Mouse (Mus musculus) liver, postnatal 0 days (tissue): ENCODE measurements around the gene Plekhg3. TPM values are rescaled to one million over a fixed set of nuclear protein-coding genes. Genes with fewer than 3 reads are reported as not detected.

Source experiments
- ATAC-seq: fragments of 200-750 bp; cut with Nextera tagmentation; 2 replicates; pipeline ENCODE4 v1.8.0; 2017; ENCODE audit warnings: mild to moderate bottlenecking, moderate library complexity
- DNase-seq: peaks from one replicate; pipeline ENCODE4 v3.0.0-alpha.2; 2016
- H3K27ac ChIP-seq: fragments of 300-500 bp; sonication (generic); 2 replicates; pipeline ENCODE4 v1.5.1; 2014; ENCODE audit warnings: antibody characterized with exemption, moderate library complexity, mild to moderate bottlenecking, low read depth
- H3K27me3 ChIP-seq: fragments of 300-500 bp; sonication (generic); 2 replicates; pipeline ENCODE4 v1.6.1; 2014; ENCODE audit warnings: low read length, control low read depth, mixed read lengths; ENCODE audit not compliant: insufficient read depth
- H3K36me3 ChIP-seq: fragments of 300-500 bp; sonication (generic); replicated peaks from 2 replicates; pipeline ENCODE4 v1.6.1; 2014; ENCODE audit warnings: mild to moderate bottlenecking, control low read depth, low read length, moderate library complexity, mixed read lengths; ENCODE audit not compliant: insufficient read depth
- H3K4me1 ChIP-seq: fragments of 300-500 bp; sonication (generic); 2 replicates; pipeline ENCODE4 v1.6.1; 2014; ENCODE audit warnings: antibody characterized with exemption, mild to moderate bottlenecking, control low read depth; ENCODE audit not compliant: insufficient read depth
- H3K4me2 ChIP-seq: fragments of 300-500 bp; sonication (generic); 2 replicates; pipeline ENCODE4 v1.6.1; 2014; ENCODE audit warnings: low read depth, mild to moderate bottlenecking, low read length, moderate library complexity, mixed read lengths
- H3K4me3 ChIP-seq: fragments of 300-500 bp; sonication (generic); 2 replicates; pipeline ENCODE4 v1.5.1; 2014; ENCODE audit warnings: low read depth, low read length
- H3K9ac ChIP-seq: fragments of 300-500 bp; sonication (generic); replicated peaks from 2 replicates; pipeline ENCODE4 v1.6.1; 2014; ENCODE audit warnings: mild to moderate bottlenecking, moderate library complexity
- H3K9me3 ChIP-seq: fragments of 300-500 bp; sonication (generic); 2 replicates; pipeline ENCODE4 v1.6.1; 2016; ENCODE audit warnings: mild to moderate bottlenecking, control low read depth, low read length, mixed read lengths
- CTCF ChIP-seq: sonication (generic); IDR thresholded peaks from 2 replicates; pipeline ENCODE4 v1.5.1; 2016; ENCODE audit warnings: antibody characterized with exemption, low read depth
- EP300 ChIP-seq: IDR thresholded peaks from 2 replicates; pipeline ENCODE4 v1.6.1; 2016; ENCODE audit warnings: antibody characterized with exemption, low read depth, mild to moderate bottlenecking
- WGBS: fragments of 180-500 bp; shearing (Covaris S2); extraction: QIAGEN DNeasy Blood & Tissue Kit; methylation state at CpG from one replicate; pipeline ENCODE4 v1.1.7; 2014; ENCODE audit not compliant: insufficient replicate concordance; 5-methylcytosine and 5-hydroxymethylcytosine counted together
- polyA plus RNA-seq: library from polyadenylated mRNA; unstranded; fragments of >200 nt; fragmentation: Nextera tagmentation; extraction: Ambion mirVana; gene quantifications from 2 replicates; pipeline ENCODE4 v1.2.1, GENCODE M21; 2015

Plekhg3 gene
- polyA plus RNA-seq, 1 experiment from 2014 or later, result 3.7 TPM

GRCm38 (mm10) chr12:76531986-76532925, 1.6 kb downstream of the Plekhg3 start:
- H3K9me3 ChIP-seq, result no peaks in the 10 kb centered on the region
- TF ChIP-seq EP300 (no peak), CTCF (no peak)
- 6% methylated on average over 19 of the region's 19 CpGs for whole genome bisulfite sequencing
- H3K27ac ChIP-seq, result peak overlapping the region; percentile 97
- peak overlapping the region; percentile 89 for H3K4me2 ChIP-seq
- ATAC-seq (no peak), DNase-seq (no peak)
- no peaks in the 10 kb centered on the region for H3K36me3 ChIP-seq
- peaks cover 23% of the 10 kb centered on the region for H3K27me3 ChIP-seq
- peaks cover 48% of the 10 kb centered on the region for H3K4me1 ChIP-seq
- peak overlapping the region; percentile 83 for H3K9ac ChIP-seq
- peak overlapping the region; percentile 77 for H3K4me3 ChIP-seq

GRCm38 (mm10) chr12:76532926-76533376, 2.3 kb downstream of the Plekhg3 start:
- Histone ChIP-seq H3K27me3 (peaks cover 23% of the 10 kb centered on the region), H3K4me2 (peak overlapping the region; percentile 89), H3K4me1 (peaks cover 48% of the 10 kb centered on the region), H3K4me3 (peak overlapping the region; percentile 77), H3K27ac (peak overlapping the region; percentile 97), H3K9ac (peak overlapping the region; percentile 83), H3K36me3 (no peaks in the 10 kb centered on the region), H3K9me3 (no peaks in the 10 kb centered on the region)
- under 1% methylated on average over 31 of the region's 31 CpGs for WGBS
- no peak for TF ChIP-seq EP300
- no peak for TF ChIP-seq CTCF
- no peak for ATAC-seq
- no peak for DNase-seq

- peak overlapping the region; percentile 77 for H3K4me3 ChIP-seq
- no peak for TF ChIP-seq CTCF
- TF ChIP-seq EP300, result no peak
- WGBS, result 1% methylated on average over 66 of the region's 74 CpGs
- peak overlapping the region; percentile 97 for H3K27ac ChIP-seq
- no peaks in the 10 kb centered on the region for H3K9me3 ChIP-seq
- H3K36me3 ChIP-seq, result no peaks in the 10 kb centered on the region
- peaks cover 23% of the 10 kb centered on the region for H3K27me3 ChIP-seq
- H3K9ac ChIP-seq, result peak overlapping the region; percentile 83
- peak; percentile 85 for ATAC-seq
- DNase-seq, result peak; percentile 89
- H3K4me2 ChIP-seq, result peak overlapping the region; percentile 89
- peaks cover 49% of the 10 kb centered on the region for H3K4me1 ChIP-seq
Measured at GRCm38 (mm10) chr12:76533377-76534222, 2.9 kb downstream of the Plekhg3 start.

- 2% methylated on average over 11 of the region's 11 CpGs for WGBS
- Histone ChIP-seq H3K9me3 (no peaks in the 10 kb centered on the region), H3K4me1 (peaks cover 45% of the 10 kb centered on the region), H3K36me3 (no peaks in the 10 kb centered on the region), H3K4me3 (peak overlapping the region; percentile 77), H3K4me2 (peak overlapping the region; percentile 89), H3K9ac (peak overlapping the region; percentile 83), H3K27me3 (peaks cover 23% of the 10 kb centered on the region), H3K27ac (peak overlapping the region; percentile 97)
- no peak for ATAC-seq
- TF ChIP-seq CTCF, result no peak
- TF ChIP-seq EP300, result no peak
- DNase-seq, result no peak
Measured at GRCm38 (mm10) chr12:76534233-76534632, 3.5 kb downstream of the Plekhg3 start.

GRCm38 (mm10) chr12:76534641-76535283, 4.1 kb downstream of the Plekhg3 start:
- Histone ChIP-seq H3K4me2 (peak overlapping the region; percentile 89), H3K9ac (peak overlapping the region; percentile 83), H3K27ac (peak overlapping the region; percentile 97), H3K4me3 (peak overlapping the region; percentile 77), H3K36me3 (no peaks in the 10 kb centered on the region), H3K4me1 (peaks cover 42% of the 10 kb centered on the region), H3K9me3 (no peaks in the 10 kb centered on the region), H3K27me3 (peaks cover 23% of the 10 kb centered on the region)
- DNase-seq (no peak), ATAC-seq (no peak)
- TF ChIP-seq EP300, result no peak
- WGBS, result 22% methylated on average over 9 of the region's 9 CpGs
